27 mouse cellular contexts compared by ENCODE assay signal in the genomic region with DNA sequence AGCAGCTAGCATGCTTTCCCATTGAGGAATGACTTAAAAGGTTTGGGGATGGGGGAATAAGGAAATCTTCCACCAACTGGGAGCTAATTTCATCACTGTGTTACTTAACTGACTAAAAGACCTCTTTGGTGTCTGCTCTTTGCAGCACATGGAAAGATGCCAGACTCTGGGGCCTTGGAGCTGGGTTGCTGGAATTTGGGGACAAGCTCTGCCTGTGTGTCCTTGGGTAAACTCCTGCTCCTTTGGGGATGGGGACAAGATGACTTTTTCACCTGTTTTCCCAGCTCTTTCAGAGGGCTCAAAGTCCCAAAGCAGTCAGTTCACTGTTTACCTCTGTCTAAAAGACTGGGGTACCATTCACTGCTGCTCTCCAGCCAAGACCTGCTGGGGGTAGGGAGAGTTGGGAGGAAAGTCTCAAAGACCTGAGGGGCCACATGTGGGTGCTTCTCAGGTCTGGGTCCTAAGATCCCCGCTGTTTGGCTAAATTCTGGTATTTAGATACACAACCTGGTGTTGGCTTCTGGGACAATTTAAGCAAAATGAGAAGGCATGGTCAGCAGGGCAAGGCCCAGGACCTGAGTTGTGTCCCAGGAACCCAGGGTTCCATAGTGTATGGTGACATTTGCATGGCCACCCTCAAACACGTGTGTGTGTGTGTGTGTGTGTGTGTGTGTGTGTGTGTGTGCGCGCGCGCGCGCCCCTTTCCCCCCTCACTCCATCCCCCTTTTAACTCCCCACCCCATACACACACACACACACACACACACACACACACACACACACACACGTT. TPM values are rescaled to one million over a fixed set of nuclear protein-coding genes. Genes with fewer than 3 reads are reported as not detected.
A peak's percentile ranks its signal among the peaks of the same experiment; 100 is the strongest.
DNase-seq lines count a peak whose midpoint lies in the region; ATAC-seq and TF ChIP-seq lines count a peak whose summit lies in the region.
"Had no signal": no experiment of that assay in that cellular context is flagged by ENCODE, and none has a peak within 500 bp of the region (broad histone marks: within the 10 kb centered on the region; RNA-seq: fewer than 3 reads in every experiment).

No protein-coding gene starts in this region.

- H3K9me3 ChIP-seq in intestine, embryonic 14.5 days (ENCODE audit: control insufficient read depth, low read length), result 0 out of 2 replicates have a peak, but pooled peaks cover 3% of the 10 kb centered on the region
- 0 out of 2 replicates have a peak, but pooled peaks cover 6% of the 10 kb centered on the region for H3K9me3 ChIP-seq in intestine, postnatal 0 days (ENCODE audit: control insufficient read depth)
- H3K9me3 ChIP-seq in heart, embryonic 15.5 days (replicated peaks), result no peaks in the 10 kb centered on the region
- H3K9me3 ChIP-seq in midbrain, embryonic 14.5 days (ENCODE audit: control insufficient read depth, low read length), result 0 out of 2 replicates have a peak, but pooled peaks cover 4% of the 10 kb centered on the region
- H3K9me3 ChIP-seq: limb, embryonic 13.5 days; liver, embryonic 12.5 days; midbrain, embryonic 10.5 days; stomach, embryonic 15.5 days had no signal

- intact Hi-C loops in left cerebral cortex, postnatal 36 days (cut with DNase I), result no loop called here

- H3K36me3 ChIP-seq in intestine, embryonic 14.5 days (ENCODE audit: control insufficient read depth, insufficient read depth, low read length), result no peaks in the 10 kb centered on the region
- no peaks in the 10 kb centered on the region for H3K36me3 ChIP-seq in intestine, postnatal 0 days (ENCODE audit: control insufficient read depth, insufficient read depth)
- H3K36me3 ChIP-seq in heart, embryonic 15.5 days, result peaks cover 20% of the 10 kb centered on the region
- H3K36me3 ChIP-seq in midbrain, embryonic 14.5 days (ENCODE audit: control insufficient read depth, insufficient read depth, low read length), result no peaks in the 10 kb centered on the region
- H3K36me3 ChIP-seq: limb, embryonic 13.5 days; liver, embryonic 12.5 days; midbrain, embryonic 10.5 days; stomach, embryonic 15.5 days had no signal

- no peak overlapping the region for H3K27ac ChIP-seq in intestine, embryonic 14.5 days (ENCODE audit: low read depth)
- H3K27ac ChIP-seq in intestine, postnatal 0 days (ENCODE audit: low read depth, low read length), result no peak overlapping the region
- peak overlapping the region; percentile 93; the same call in 1 of the 2 replicates for H3K27ac ChIP-seq in heart, embryonic 15.5 days
- no peak overlapping the region for H3K27ac ChIP-seq in midbrain, embryonic 14.5 days (replicated peaks; ENCODE audit: low read depth, low read length)
- H3K27ac ChIP-seq: hindbrain, postnatal 0 days; limb, embryonic 13.5 days; liver, embryonic 12.5 days; midbrain, embryonic 10.5 days; stomach, embryonic 15.5 days had no signal

- H3K27me3 ChIP-seq in intestine, embryonic 14.5 days (replicated peaks; ENCODE audit: control insufficient read depth, insufficient read depth, low read length), result peaks cover 79% of the 10 kb centered on the region
- H3K27me3 ChIP-seq in intestine, postnatal 0 days (replicated peaks; ENCODE audit: control insufficient read depth, insufficient read depth, low read length), result peaks cover 65% of the 10 kb centered on the region
- H3K27me3 ChIP-seq in heart, embryonic 15.5 days, result peaks cover 46% of the 10 kb centered on the region
- H3K27me3 ChIP-seq in midbrain, embryonic 14.5 days (ENCODE audit: control insufficient read depth, insufficient read depth, low read length), result peaks cover 69% of the 10 kb centered on the region

- no peak overlapping the region for H3K4me2 ChIP-seq in intestine, embryonic 14.5 days (ENCODE audit: low read length)
- H3K4me2 ChIP-seq in intestine, postnatal 0 days (replicated peaks; ENCODE audit: low read depth), result no peak overlapping the region
- no peak overlapping the region for H3K4me2 ChIP-seq in heart, embryonic 15.5 days
- H3K4me2 ChIP-seq in midbrain, embryonic 14.5 days (ENCODE audit: low read length), result no peak overlapping the region
- H3K4me2 ChIP-seq: limb, embryonic 13.5 days; liver, embryonic 12.5 days; stomach, embryonic 15.5 days had no signal

- H3K4me1 ChIP-seq in intestine, embryonic 14.5 days (replicated peaks; ENCODE audit: control insufficient read depth, insufficient read depth, low read length), result no peaks in the 10 kb centered on the region
- no peaks in the 10 kb centered on the region for H3K4me1 ChIP-seq in intestine, postnatal 0 days (replicated peaks; ENCODE audit: control insufficient read depth, insufficient read depth, low read length)
- H3K4me1 ChIP-seq in heart, embryonic 15.5 days (replicated peaks), result peaks cover 18% of the 10 kb centered on the region
- no peaks in the 10 kb centered on the region for H3K4me1 ChIP-seq in midbrain, embryonic 14.5 days (ENCODE audit: control insufficient read depth, insufficient read depth, low read length)
- H3K4me1 ChIP-seq: liver, embryonic 12.5 days had no signal

- WGBS in intestine, embryonic 14.5 days, result 41% methylated on average over 8 of the region's 9 CpGs
- WGBS in intestine, postnatal 0 days, result 39% methylated on average over 8 of the region's 9 CpGs
- 52% methylated on average over 8 of the region's 9 CpGs for WGBS in heart, embryonic 15.5 days
- 22% methylated on average over 9 of the region's 9 CpGs for WGBS in midbrain, embryonic 14.5 days

- peak; percentile 86 for DNase-seq in heart, adult 11 months
- no peak for DNase-seq in heart, adult 18-20 months
- peak; percentile 51 for DNase-seq in intestine, embryonic 14.5 days (ENCODE audit: low spot score)
- no peak for DNase-seq in left cerebral cortex, postnatal 36 days (ENCODE audit: low spot score in 2 of 2)
- DNase-seq in midbrain, embryonic 14.5 days, result no peak
- DNase-seq: cerebellum, adult 11 months; cerebellum, adult 9-11 months; forebrain, postnatal 0 days; kidney, adult 11 months; kidney, postnatal 4 days; lung, adult 18-20 months; lung, postnatal 10 days; thymus, postnatal 4 days had no signal

- no peak overlapping the region for H3K4me3 ChIP-seq in intestine, embryonic 14.5 days (ENCODE audit: low read depth, low read length)
- no peak overlapping the region for H3K4me3 ChIP-seq in intestine, postnatal 0 days (ENCODE audit: low read depth, low read length)
- no peak overlapping the region for H3K4me3 ChIP-seq in heart, embryonic 15.5 days
- H3K4me3 ChIP-seq in midbrain, embryonic 14.5 days (replicated peaks; ENCODE audit: low read depth, low read length), result no peak overlapping the region
- H3K4me3 ChIP-seq: limb, embryonic 13.5 days; liver, embryonic 12.5 days; midbrain, embryonic 10.5 days; stomach, embryonic 15.5 days had no signal

- no peak for TF ChIP-seq CTCF in intestine, postnatal 0 days (IDR thresholded peaks at IDR 0.05; ENCODE audit: low read depth)

- no peak overlapping the region for H3K9ac ChIP-seq in intestine, embryonic 14.5 days (ENCODE audit: low read length)
- no peak overlapping the region for H3K9ac ChIP-seq in intestine, postnatal 0 days (ENCODE audit: low read depth, low read length)
- no peak overlapping the region for H3K9ac ChIP-seq in heart, embryonic 15.5 days
- H3K9ac ChIP-seq in midbrain, embryonic 14.5 days (replicated peaks; ENCODE audit: low read length), result no peak overlapping the region
- H3K9ac ChIP-seq: forebrain, postnatal 0 days; limb, embryonic 13.5 days; liver, embryonic 12.5 days; stomach, embryonic 15.5 days had no signal

- ATAC-seq in intestine, embryonic 14.5 days (replicated peaks; ENCODE audit: low FRiP score, low TSS enrichment, low read depth), result no peak
- no peak for ATAC-seq in intestine, postnatal 0 days
- ATAC-seq in heart, embryonic 15.5 days (replicated peaks; ENCODE audit: insufficient number of reproducible peaks, insufficient read depth, low FRiP score, low read depth), result no peak
- ATAC-seq in midbrain, embryonic 14.5 days (ENCODE audit: low FRiP score, low TSS enrichment), result no peak
- ATAC-seq: forebrain, postnatal 0 days; hindbrain, postnatal 0 days; liver, embryonic 12.5 days had no signal

RNA-seq across cellular contexts. Expression of a gene that starts 9.6 kb away (rescaled TPM):
- 10 to 100 TPM; 75.6 to 79.8 TPM for total RNA-seq in heart, adult 18-20 months (2021)
- polyA plus RNA-seq in intestine, embryonic 14.5 days (2014; fragmentation: Nextera tagmentation; extraction: Ambion mirVana), result 0.11 TPM in 1 of 2 replicates, not detected in the other
- polyA plus RNA-seq in intestine, postnatal 0 days (2015; fragmentation: Nextera tagmentation; extraction: Ambion mirVana), result 0.08 and 0.58 TPM in 2 replicates
- polyA plus RNA-seq in heart, embryonic 15.5 days (2015; fragmentation: Nextera tagmentation; extraction: Ambion mirVana), result 131 and 147 TPM in 2 replicates
- not detected for total RNA-seq in left cerebral cortex, postnatal 36 days (2021)
- polyA plus RNA-seq in midbrain, embryonic 14.5 days (2014; fragmentation: Nextera tagmentation; extraction: Ambion mirVana), result not detected in 2 replicates
- total RNA-seq: common myeloid progenitor, adult 5-6 weeks; gastrocnemius, postnatal 4 days; hindbrain, postnatal 0 days; left cerebral cortex, postnatal 14 days; monocyte, adult 5-6 weeks; neutrophil, adult 5-6 weeks had no signal
- polyA plus RNA-seq: forebrain, postnatal 0 days; hindbrain, embryonic 11.5 days; hindbrain, postnatal 0 days; kidney, embryonic 16.5 days; limb, embryonic 13.5 days; midbrain, embryonic 10.5 days had no signal

RNA-seq across cellular contexts. Expression of a gene that starts 54.3 kb away (rescaled TPM):
- total RNA-seq in heart, adult 18-20 months (2021), result 10 to 100 TPM; 28.5 to 30.0 TPM
- 44.3 and 51.2 TPM in 2 replicates for polyA plus RNA-seq in intestine, embryonic 14.5 days (2014; fragmentation: Nextera tagmentation; extraction: Ambion mirVana)
- 29.7 and 30.7 TPM in 2 replicates for polyA plus RNA-seq in intestine, postnatal 0 days (2015; fragmentation: Nextera tagmentation; extraction: Ambion mirVana)
- 51.6 and 53.3 TPM in 2 replicates for polyA plus RNA-seq in heart, embryonic 15.5 days (2015; fragmentation: Nextera tagmentation; extraction: Ambion mirVana)
- 10 to 100 TPM; 33.9 to 34.8 TPM for total RNA-seq in left cerebral cortex, postnatal 36 days (2021)
- 54.5 and 59.0 TPM in 2 replicates for polyA plus RNA-seq in midbrain, embryonic 14.5 days (2014; fragmentation: Nextera tagmentation; extraction: Ambion mirVana)

Comparison
In these comparisons a context has a peak if more than half of its experiments do, and no peak if none do; other contexts are left out.
1. DNase-seq: peak in heart, adult 11 months (single experiment) and intestine, embryonic 14.5 days (single experiment); none in heart, adult 18-20 months (0 of 2), left cerebral cortex, postnatal 36 days (0 of 2) and midbrain, embryonic 14.5 days (single experiment).
2. RNA of a gene that starts 9.6 kb away (polyA plus RNA-seq): 131 to 147 TPM in heart, embryonic 15.5 days; 0.11 TPM in intestine, embryonic 14.5 days, 0.08 to 0.58 TPM in intestine, postnatal 0 days and not detected in midbrain, embryonic 14.5 days; every median in the first group is over 10 times any median in the second.